Mouse (Mus musculus) liver, postnatal 0 days (tissue): ENCODE results near the gene Accs. TPM values are rescaled to one million over a fixed set of nuclear protein-coding genes. Genes with fewer than 3 reads are reported as not detected.
A peak's percentile ranks its signal among the peaks of the same experiment; 100 is the strongest.

Source experiments
- ATAC-seq: fragments of 200-750 bp; cut with Nextera tagmentation; 2 replicates; pipeline ENCODE4 v1.8.0; 2017; ENCODE audit warnings: mild to moderate bottlenecking, moderate library complexity
- DNase-seq: peaks from one replicate; pipeline ENCODE4 v3.0.0-alpha.2; 2016
- H3K27ac ChIP-seq: fragments of 300-500 bp; sonication (generic); 2 replicates; pipeline ENCODE4 v1.5.1; 2014; ENCODE audit warnings: antibody characterized with exemption, moderate library complexity, mild to moderate bottlenecking, low read depth
- H3K27me3 ChIP-seq: fragments of 300-500 bp; sonication (generic); 2 replicates; pipeline ENCODE4 v1.6.1; 2014; ENCODE audit warnings: low read length, control low read depth, mixed read lengths; ENCODE audit not compliant: insufficient read depth
- H3K36me3 ChIP-seq: fragments of 300-500 bp; sonication (generic); replicated peaks from 2 replicates; pipeline ENCODE4 v1.6.1; 2014; ENCODE audit warnings: mild to moderate bottlenecking, control low read depth, low read length, moderate library complexity, mixed read lengths; ENCODE audit not compliant: insufficient read depth
- H3K4me1 ChIP-seq: fragments of 300-500 bp; sonication (generic); 2 replicates; pipeline ENCODE4 v1.6.1; 2014; ENCODE audit warnings: antibody characterized with exemption, mild to moderate bottlenecking, control low read depth; ENCODE audit not compliant: insufficient read depth
- H3K4me2 ChIP-seq: fragments of 300-500 bp; sonication (generic); 2 replicates; pipeline ENCODE4 v1.6.1; 2014; ENCODE audit warnings: low read depth, mild to moderate bottlenecking, low read length, moderate library complexity, mixed read lengths
- H3K4me3 ChIP-seq: fragments of 300-500 bp; sonication (generic); 2 replicates; pipeline ENCODE4 v1.5.1; 2014; ENCODE audit warnings: low read depth, low read length
- H3K9ac ChIP-seq: fragments of 300-500 bp; sonication (generic); replicated peaks from 2 replicates; pipeline ENCODE4 v1.6.1; 2014; ENCODE audit warnings: mild to moderate bottlenecking, moderate library complexity
- H3K9me3 ChIP-seq: fragments of 300-500 bp; sonication (generic); 2 replicates; pipeline ENCODE4 v1.6.1; 2016; ENCODE audit warnings: mild to moderate bottlenecking, control low read depth, low read length, mixed read lengths
- CTCF ChIP-seq: sonication (generic); IDR thresholded peaks from 2 replicates; pipeline ENCODE4 v1.5.1; 2016; ENCODE audit warnings: antibody characterized with exemption, low read depth
- EP300 ChIP-seq: IDR thresholded peaks from 2 replicates; pipeline ENCODE4 v1.6.1; 2016; ENCODE audit warnings: antibody characterized with exemption, low read depth, mild to moderate bottlenecking
- WGBS: fragments of 180-500 bp; shearing (Covaris S2); extraction: QIAGEN DNeasy Blood & Tissue Kit; methylation state at CpG from one replicate; pipeline ENCODE4 v1.1.7; 2014; ENCODE audit not compliant: insufficient replicate concordance; 5-methylcytosine and 5-hydroxymethylcytosine counted together
- polyA plus RNA-seq: library from polyadenylated mRNA; unstranded; fragments of >200 nt; fragmentation: Nextera tagmentation; extraction: Ambion mirVana; gene quantifications from 2 replicates; pipeline ENCODE4 v1.2.1, GENCODE M21; 2015

Gene Accs
- polyA plus RNA-seq, 1 experiment from 2014 or later, result 1.6 TPM

DNA sequence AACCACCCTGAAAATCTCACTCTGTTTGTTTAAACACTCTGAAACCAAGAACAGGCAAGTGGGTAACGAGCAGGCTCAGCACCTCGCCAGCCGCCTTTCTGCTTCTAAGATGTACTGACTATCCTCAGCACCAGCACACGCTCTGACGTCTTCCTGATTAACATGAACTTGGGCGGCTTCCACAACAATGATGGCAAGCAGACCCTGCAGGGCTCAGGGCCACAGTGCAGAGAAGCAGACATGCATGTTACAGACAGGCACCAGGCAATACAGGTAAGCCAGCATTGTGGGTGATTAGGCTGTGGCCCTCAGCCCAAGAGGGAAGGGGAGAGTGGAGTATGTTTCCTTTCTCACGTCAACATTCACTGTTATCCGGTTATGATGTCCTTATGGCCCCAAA lies 42.3 kb downstream of the Accs start:
- no peak for DNase-seq
- Histone ChIP-seq H3K4me3 (no peak overlapping the region), H3K27ac (no peak overlapping the region), H3K9ac (no peak overlapping the region), H3K4me1 (no peaks in the 10 kb centered on the region), H3K9me3 (no peaks in the 10 kb centered on the region), H3K27me3 (no peaks in the 10 kb centered on the region), H3K36me3 (peaks cover 6% of the 10 kb centered on the region; the same call in 1 of the 2 replicates), H3K4me2 (no peak overlapping the region)
- TF ChIP-seq EP300 (no peak), CTCF (no peak)
- 86% methylated on average over 8 of the region's 8 CpGs for WGBS
- ATAC-seq, result no peak

DNA sequence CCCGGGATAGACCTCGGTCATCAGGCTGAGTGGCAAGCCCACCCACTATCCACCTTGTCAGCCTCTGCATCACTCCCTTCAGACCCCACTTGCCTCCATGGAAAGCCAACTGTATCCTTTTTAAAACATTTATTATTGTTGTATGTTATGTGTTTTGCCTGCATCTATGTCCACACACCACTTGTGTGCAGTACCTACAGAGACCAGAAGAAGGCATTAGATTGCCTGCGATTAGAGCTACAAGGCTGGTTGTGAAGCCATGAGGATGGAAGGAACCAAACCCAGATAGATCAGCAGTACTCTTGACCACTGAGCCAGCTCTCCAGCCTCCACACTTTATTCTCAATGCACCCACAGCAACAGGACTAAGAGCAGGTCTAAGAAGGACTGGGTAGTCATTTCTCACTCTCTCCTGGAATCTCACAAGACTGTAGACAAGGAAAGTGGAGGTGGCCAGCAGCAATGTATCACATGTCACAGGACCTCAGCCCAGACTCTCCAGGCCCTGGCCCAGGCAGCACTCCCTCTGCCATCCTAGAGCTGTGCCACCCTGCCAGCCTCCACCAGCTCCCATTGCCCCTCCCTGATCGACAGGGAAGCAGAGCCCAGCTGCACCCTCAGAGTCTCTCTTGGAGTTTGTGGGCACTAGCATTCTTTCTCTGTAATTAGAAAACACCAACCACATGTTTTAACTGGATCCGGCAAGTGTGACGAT lies 43.1 kb downstream of the Accs start:
- no peak overlapping the region for H3K9ac ChIP-seq
- WGBS, result 83% methylated on average over 6 of the region's 6 CpGs
- TF ChIP-seq CTCF (peak; percentile 27; the same call in 1 of the 2 replicates), EP300 (no peak)
- H3K36me3 ChIP-seq, result peaks cover 14% of the 10 kb centered on the region; the same call in 1 of the 2 replicates
- no peaks in the 10 kb centered on the region for H3K27me3 ChIP-seq
- ATAC-seq (no peak), DNase-seq (no peak)
- no peak overlapping the region for H3K27ac ChIP-seq
- no peak overlapping the region for H3K4me3 ChIP-seq
- no peaks in the 10 kb centered on the region for H3K9me3 ChIP-seq
- H3K4me1 ChIP-seq, result no peaks in the 10 kb centered on the region
- H3K4me2 ChIP-seq, result no peak overlapping the region

DNA sequence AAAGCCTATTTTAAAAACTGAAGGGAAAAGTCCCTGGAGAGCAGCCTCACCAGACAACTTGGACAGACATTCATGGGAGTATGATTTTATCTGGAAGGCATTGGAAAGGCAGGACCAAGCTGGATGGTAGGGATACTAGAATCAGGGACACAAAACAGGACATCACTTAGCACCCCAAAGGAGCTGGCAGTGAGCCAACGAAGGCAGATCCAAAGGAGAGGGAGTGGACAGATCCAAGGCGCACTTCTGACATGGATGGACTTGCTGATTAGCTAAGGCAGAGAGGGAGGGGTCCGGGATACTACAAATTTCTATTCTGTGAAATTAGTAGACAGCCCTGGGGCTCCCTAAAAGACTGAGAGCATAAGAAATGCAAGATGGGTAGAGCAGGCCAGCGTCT lies 44.2 kb downstream of the Accs start:
- no peaks in the 10 kb centered on the region for H3K9me3 ChIP-seq
- 75% methylated on average over 4 of the region's 4 CpGs for WGBS
- H3K27ac ChIP-seq, result no peak overlapping the region
- no peaks in the 10 kb centered on the region for H3K27me3 ChIP-seq
- H3K36me3 ChIP-seq, result peaks cover 14% of the 10 kb centered on the region; the same call in 1 of the 2 replicates
- DNase-seq (no peak), ATAC-seq (no peak)
- no peak overlapping the region for H3K9ac ChIP-seq
- TF ChIP-seq CTCF (no peak), EP300 (no peak)
- H3K4me1 ChIP-seq, result no peaks in the 10 kb centered on the region
- no peak overlapping the region for H3K4me2 ChIP-seq
- H3K4me3 ChIP-seq, result no peak overlapping the region

DNA sequence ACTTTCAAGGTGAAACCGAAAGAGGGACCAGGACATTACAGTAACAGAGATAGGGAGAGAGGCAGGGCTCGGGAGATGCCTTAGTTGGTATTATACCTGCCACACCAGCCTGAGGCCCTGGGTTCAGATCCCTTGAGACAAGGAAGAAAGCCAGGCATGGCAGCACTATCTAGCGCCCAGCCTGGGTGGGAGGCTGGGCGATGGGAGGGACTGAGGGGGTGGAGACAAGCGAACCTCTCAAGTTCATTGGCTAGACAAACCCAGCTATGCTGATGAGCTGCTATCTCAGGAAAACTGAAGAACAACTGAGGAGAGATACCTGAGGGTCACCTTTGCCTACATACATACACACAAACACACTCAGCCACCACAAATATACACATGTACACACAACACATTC lies 44.7 kb downstream of the Accs start:
- Histone ChIP-seq H3K27ac (no peak overlapping the region), H3K27me3 (no peaks in the 10 kb centered on the region), H3K4me1 (no peaks in the 10 kb centered on the region), H3K4me2 (no peak overlapping the region), H3K9ac (no peak overlapping the region), H3K36me3 (peaks cover 14% of the 10 kb centered on the region; the same call in 1 of the 2 replicates), H3K4me3 (no peak overlapping the region), H3K9me3 (no peaks in the 10 kb centered on the region)
- 71% methylated on average over 5 of the region's 5 CpGs for WGBS
- TF ChIP-seq EP300 (no peak), CTCF (no peak)
- no peak for ATAC-seq
- no peak for DNase-seq

DNA sequence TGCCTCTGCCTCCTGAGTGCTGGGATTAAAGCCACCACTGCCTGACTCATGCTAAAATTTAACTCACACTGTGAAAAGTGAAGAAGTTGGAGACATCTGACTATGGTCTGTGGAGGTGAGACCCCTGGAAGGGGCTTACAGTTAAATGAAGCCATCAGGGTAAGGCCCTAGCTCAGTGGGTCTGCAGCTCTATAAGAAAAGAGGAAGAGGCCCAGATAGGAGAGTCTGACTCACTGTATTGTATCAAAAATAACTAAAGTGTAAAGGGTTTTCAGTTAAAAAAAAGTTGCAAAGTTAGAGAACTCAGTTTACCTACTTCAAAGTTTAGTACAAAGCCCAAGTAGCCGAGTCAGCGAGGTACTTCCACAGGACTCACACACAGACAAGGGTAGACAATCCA lies 46.8 kb downstream of the Accs start:
- ATAC-seq (no peak), DNase-seq (no peak)
- Histone ChIP-seq H3K9me3 (no peaks in the 10 kb centered on the region), H3K27me3 (no peaks in the 10 kb centered on the region), H3K4me2 (no peak overlapping the region), H3K9ac (no peak overlapping the region), H3K4me3 (no peak overlapping the region), H3K27ac (no peak overlapping the region), H3K4me1 (no peaks in the 10 kb centered on the region), H3K36me3 (peaks cover 17% of the 10 kb centered on the region; the same call in 1 of the 2 replicates)
- TF ChIP-seq EP300, result no peak
- no peak for TF ChIP-seq CTCF
- 78% methylated on average over 2 of the region's 2 CpGs for WGBS

DNA sequence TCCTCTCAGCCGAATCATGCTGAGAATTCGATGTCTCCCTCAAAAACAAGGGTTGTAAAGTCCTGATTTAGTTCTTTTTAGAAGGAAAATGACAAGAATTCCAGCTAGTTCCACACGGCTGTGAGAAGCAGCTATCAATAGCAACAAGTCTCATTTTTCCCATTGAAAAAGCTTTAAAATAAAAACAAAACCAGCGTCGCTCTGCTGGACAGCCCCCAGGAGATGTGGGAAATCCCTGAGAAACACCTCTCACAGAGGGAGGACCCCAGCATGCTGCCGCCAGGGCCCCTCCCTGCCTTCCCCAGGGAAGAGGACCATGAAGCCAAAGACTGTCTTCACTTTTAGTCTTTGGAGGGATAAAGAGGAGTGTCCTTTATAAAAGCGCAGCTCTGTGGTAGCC lies 48.6 kb downstream of the Accs start:
- ATAC-seq (no peak), DNase-seq (no peak)
- WGBS, result 83% methylated on average over 7 of the region's 7 CpGs

More for the DNA sequence above, 48.6 kb downstream of the Accs start:
- H3K27ac ChIP-seq, result no peak overlapping the region
- H3K4me1 ChIP-seq, result no peaks in the 10 kb centered on the region
- H3K9ac ChIP-seq, result no peak overlapping the region
- TF ChIP-seq CTCF (no peak), EP300 (no peak)
- H3K9me3 ChIP-seq, result no peaks in the 10 kb centered on the region
- H3K4me2 ChIP-seq, result no peak overlapping the region
- no peaks in the 10 kb centered on the region for H3K27me3 ChIP-seq
- peaks cover 20% of the 10 kb centered on the region; the same call in 1 of the 2 replicates for H3K36me3 ChIP-seq
- no peak overlapping the region for H3K4me3 ChIP-seq
